Mouse (Mus musculus): ENCODE measurements at regions not wholly inside any gene's neighbourhood (a gene's known extent, or its start where the extent isn't known, plus 50 kb on each side); places are given as distances from the start of the nearest gene placed in this dataset.

DNA sequence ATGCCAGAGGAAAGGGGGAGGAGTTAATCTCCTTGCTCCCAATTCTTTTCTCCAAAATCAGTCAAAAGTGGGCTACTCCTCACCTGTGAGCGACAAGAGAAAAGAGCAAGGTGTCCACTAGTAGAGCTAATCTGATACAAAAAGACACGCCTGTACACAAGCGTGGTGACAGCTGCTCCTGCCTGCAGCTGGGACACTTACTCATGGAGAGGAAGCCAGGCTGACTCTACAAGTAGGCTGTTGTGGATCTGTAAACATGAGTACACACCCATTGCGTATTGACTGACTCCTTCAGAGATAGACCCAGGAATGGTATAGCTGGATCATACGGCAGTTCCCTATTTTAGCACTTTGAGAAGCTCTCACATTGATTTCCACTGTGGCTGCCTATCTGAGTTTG, 129.7 kb downstream of the Nuak1 start:
- DNase-seq (ENCODE audit: low spot score in 2 of 2) = no peak

DNA sequence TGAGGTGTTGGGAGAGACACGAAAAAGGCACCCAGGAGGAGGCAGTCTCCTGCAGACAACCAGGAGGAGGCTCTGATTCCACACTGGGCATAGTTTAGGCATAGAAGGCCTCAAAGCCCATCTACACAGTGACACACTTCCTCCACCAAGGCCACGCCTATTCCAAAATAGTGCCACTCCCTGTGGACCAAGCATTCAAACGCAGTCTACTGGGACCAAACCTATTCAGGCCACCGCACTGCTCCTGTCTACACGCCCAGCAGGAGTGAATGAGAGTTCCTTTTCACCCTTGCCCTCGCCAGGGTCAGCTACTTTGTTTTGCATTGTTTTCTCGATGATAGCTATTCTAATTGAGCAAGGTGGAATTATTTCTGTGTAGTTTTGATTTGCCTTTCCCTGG, 127.7 kb downstream of the Nuak1 start:
- DNase-seq (ENCODE audit: low spot score in 2 of 2) = no peak

DNA sequence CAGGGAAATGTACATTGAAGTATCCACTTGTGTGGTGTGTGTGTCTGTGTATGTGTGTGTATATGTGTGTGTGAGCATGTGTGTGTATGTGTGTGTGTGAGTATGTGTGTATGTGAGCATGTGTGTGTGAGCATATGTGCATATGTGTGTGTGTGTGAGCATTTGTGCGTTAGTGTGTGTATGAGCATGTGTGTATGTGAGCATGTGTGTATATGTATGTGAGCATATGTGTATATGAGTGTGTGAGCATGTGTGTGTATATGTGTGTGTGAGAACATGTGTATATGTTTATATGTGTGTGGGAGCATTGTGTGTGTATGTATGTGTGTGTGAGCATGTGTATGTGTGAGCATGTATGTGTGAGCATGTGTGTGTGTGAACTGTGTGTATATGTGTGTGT, 123.5 kb downstream of the Nuak1 start:
- no peak for DNase-seq (ENCODE audit: low spot score in 2 of 2)

DNA sequence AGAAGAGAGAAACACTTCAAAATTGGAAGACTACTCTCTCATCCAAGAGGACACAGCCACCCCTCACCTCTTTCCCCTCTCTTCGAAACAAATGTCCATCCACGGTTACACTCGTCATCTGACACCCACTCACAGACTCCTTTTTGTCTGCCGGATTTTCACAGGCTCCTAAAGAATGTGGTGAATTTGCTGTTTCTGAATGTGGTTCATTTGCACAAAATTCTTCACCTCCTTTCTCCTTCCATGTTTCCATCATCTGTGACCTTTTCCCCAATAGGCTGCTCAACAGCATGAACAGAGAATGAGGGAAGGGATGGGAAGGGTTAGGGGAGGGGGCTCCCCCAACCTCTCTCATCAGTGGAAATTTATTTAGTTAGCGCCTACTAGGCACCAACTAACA, 122.4 kb downstream of the Nuak1 start:
- no peak for DNase-seq (ENCODE audit: low spot score in 2 of 2)
